Mouse (Mus musculus) neural tube, embryonic 12.5 days (tissue): ENCODE measurements around the gene Ctnna2. TPM values are rescaled to one million over a fixed set of nuclear protein-coding genes. Genes with fewer than 3 reads are reported as not detected.

Experiments used
- ATAC-seq: fragments of 200-750 bp; cut with Nextera tagmentation; 2 replicates; pipeline ENCODE4 v1.8.0; 2017; ENCODE audit warnings: low read depth, mild to moderate bottlenecking, moderate TSS enrichment, moderate library complexity; ENCODE audit not compliant: low FRiP score
- H3K27ac ChIP-seq: fragments of 300-500 bp; sonication (generic); 2 replicates; pipeline ENCODE4 v1.5.1; 2016
- H3K27me3 ChIP-seq: fragments of 300-500 bp; sonication (generic); replicated peaks from 2 replicates; pipeline ENCODE4 v1.6.1; 2016; ENCODE audit warnings: mild to moderate bottlenecking
- H3K36me3 ChIP-seq: fragments of 300-500 bp; sonication (generic); 2 replicates; pipeline ENCODE4 v1.6.1; 2016; ENCODE audit warnings: mild to moderate bottlenecking
- H3K4me1 ChIP-seq: fragments of 300-500 bp; sonication (generic); 2 replicates; pipeline ENCODE4 v1.6.1; 2016
- H3K4me2 ChIP-seq: fragments of 300-500 bp; sonication (generic); replicated peaks from 2 replicates; pipeline ENCODE4 v1.6.1; 2016; ENCODE audit warnings: mild to moderate bottlenecking
- H3K4me3 ChIP-seq: fragments of 300-500 bp; sonication (generic); 2 replicates; pipeline ENCODE4 v1.5.1; 2016
- H3K9ac ChIP-seq: fragments of 300-500 bp; sonication (generic); 2 replicates; pipeline ENCODE4 v1.6.1; 2016; ENCODE audit warnings: mild to moderate bottlenecking
- H3K9me3 ChIP-seq: fragments of 300-500 bp; sonication (generic); 2 replicates; pipeline ENCODE4 v1.6.1; 2016; ENCODE audit warnings: mild to moderate bottlenecking
- WGBS: fragments of 180-500 bp; shearing (Covaris S2); methylation state at CpG from one replicate; pipeline ENCODE4 v1.1.7; 2016; 5-methylcytosine and 5-hydroxymethylcytosine counted together
- polyA plus RNA-seq: library from polyadenylated mRNA; unstranded; fragments of >200 nt; fragmentation: Nextera tagmentation; extraction: Ambion mirVana; gene quantifications from 2 replicates; pipeline ENCODE4 v1.2.1, GENCODE M21; 2016

Ctnna2 gene
- polyA plus RNA-seq, 1 experiment from 2014 or later: 85.1 TPM

DNA sequence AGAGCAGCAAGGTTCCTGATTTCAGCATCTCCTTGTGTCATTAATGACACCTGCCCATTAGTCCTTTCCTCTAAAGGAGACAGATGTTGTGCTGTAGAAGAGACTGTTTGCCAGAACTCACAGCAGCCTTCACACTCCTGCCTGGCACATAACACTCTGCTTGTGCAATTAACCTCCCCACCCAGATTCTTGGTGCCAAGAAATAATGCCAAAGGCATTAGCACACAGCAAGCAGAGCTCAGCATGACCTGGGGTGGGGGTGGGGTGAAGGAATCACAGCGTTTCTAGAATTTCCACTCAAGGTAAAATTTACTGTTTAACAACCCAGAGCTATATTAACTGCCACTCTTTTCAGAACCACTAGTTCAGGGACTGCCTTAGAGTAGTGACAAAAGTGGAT lies 516.8 kb downstream of the Ctnna2 start:
- no peaks in the 10 kb centered on the region for H3K4me1 ChIP-seq
- H3K4me2 ChIP-seq: no peak overlapping the region
- no peaks in the 10 kb centered on the region for H3K9me3 ChIP-seq
- no peak for ATAC-seq
- H3K36me3 ChIP-seq: no peaks in the 10 kb centered on the region
- H3K27ac ChIP-seq: no peak overlapping the region
- no peaks in the 10 kb centered on the region for H3K27me3 ChIP-seq
- no peak overlapping the region for H3K4me3 ChIP-seq
- WGBS: 24% methylated on average over 1 of the region's 1 CpGs
- no peak overlapping the region for H3K9ac ChIP-seq

DNA sequence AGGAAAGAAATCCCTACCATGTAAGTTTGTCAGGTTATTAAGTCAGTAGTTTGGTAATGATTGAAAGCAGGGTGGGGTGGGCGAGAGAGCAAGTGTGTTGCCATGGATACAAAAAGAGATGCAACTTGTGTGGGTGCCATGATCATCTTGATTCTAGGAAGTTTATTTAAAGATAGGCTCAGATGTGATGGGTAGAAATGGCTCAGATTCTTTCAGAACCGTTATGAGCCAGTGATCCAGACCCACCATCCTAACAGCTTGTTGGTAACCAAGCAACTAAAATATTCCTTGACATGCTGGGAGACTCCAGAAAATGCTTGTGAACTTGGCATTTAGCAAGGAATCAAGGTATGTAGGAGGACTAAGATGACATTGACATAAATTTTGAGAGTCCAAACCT lies 521.6 kb downstream of the Ctnna2 start:
- Histone ChIP-seq H3K27ac (no peak overlapping the region), H3K27me3 (no peaks in the 10 kb centered on the region), H3K9me3 (no peaks in the 10 kb centered on the region), H3K4me2 (no peak overlapping the region), H3K36me3 (no peaks in the 10 kb centered on the region), H3K4me1 (no peaks in the 10 kb centered on the region), H3K9ac (no peak overlapping the region), H3K4me3 (no peak overlapping the region)
- no peak for ATAC-seq
- 85% methylated on average over 2 of the region's 2 CpGs for whole genome bisulfite sequencing

- no peak overlapping the region for H3K9ac ChIP-seq
- H3K27ac ChIP-seq: no peak overlapping the region
- H3K4me3 ChIP-seq: no peak overlapping the region
- no peak for ATAC-seq
- H3K27me3 ChIP-seq: no peaks in the 10 kb centered on the region
- no peaks in the 10 kb centered on the region for H3K36me3 ChIP-seq
- no peaks in the 10 kb centered on the region for H3K9me3 ChIP-seq
- no peak overlapping the region for H3K4me2 ChIP-seq
- peaks cover 4% of the 10 kb centered on the region; the same call in 1 of the 2 replicates for H3K4me1 ChIP-seq
- 79% methylated on average over 1 of the region's 1 CpGs for WGBS
These were observed 532.6 kb downstream of the Ctnna2 start for GRCm38 (mm10) chr6:77446861-77447260.

GRCm38 (mm10) chr6:77443906-77444305 lies 535.6 kb downstream of the Ctnna2 start:
- Histone ChIP-seq H3K27ac (no peak overlapping the region), H3K36me3 (no peaks in the 10 kb centered on the region), H3K27me3 (no peaks in the 10 kb centered on the region), H3K9ac (no peak overlapping the region), H3K4me2 (no peak overlapping the region), H3K9me3 (no peaks in the 10 kb centered on the region), H3K4me1 (peaks cover 4% of the 10 kb centered on the region; the same call in 1 of the 2 replicates), H3K4me3 (no peak overlapping the region)
- ATAC-seq: no peak
- 70% methylated on average over 11 of the region's 11 CpGs for WGBS

DNA sequence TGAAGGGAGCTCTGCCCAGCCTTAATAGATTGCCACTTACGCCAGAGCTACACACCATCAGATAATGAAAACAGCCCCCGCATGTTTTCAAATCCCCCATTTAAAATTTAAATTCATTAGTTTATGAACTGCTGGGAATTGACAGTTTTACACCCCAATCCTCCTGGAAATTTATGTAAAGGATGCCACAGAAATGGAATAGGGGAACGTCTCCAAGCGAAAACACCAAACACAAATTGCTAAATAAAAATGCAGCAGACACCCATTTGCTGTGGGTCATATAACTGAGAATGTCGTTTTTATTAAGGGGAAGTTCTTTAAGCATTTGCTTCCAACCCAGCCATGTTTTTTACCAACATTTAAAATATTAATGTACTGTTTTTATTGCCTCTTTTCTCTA lies 538.4 kb downstream of the Ctnna2 start:
- H3K9me3 ChIP-seq: no peaks in the 10 kb centered on the region
- 60% methylated on average over 5 of the region's 5 CpGs for WGBS
- no peaks in the 10 kb centered on the region for H3K27me3 ChIP-seq
- peaks cover 4% of the 10 kb centered on the region; the same call in 1 of the 2 replicates for H3K4me1 ChIP-seq
- no peak for ATAC-seq
- no peak overlapping the region for H3K27ac ChIP-seq
- H3K4me3 ChIP-seq: no peak overlapping the region
- H3K36me3 ChIP-seq: no peaks in the 10 kb centered on the region
- H3K4me2 ChIP-seq: no peak overlapping the region
- no peak overlapping the region for H3K9ac ChIP-seq

- no peak overlapping the region for H3K27ac ChIP-seq
- H3K4me3 ChIP-seq: no peak overlapping the region
- no peak for ATAC-seq
- no peaks in the 10 kb centered on the region for H3K27me3 ChIP-seq
- no peaks in the 10 kb centered on the region for H3K4me1 ChIP-seq
- no peaks in the 10 kb centered on the region for H3K36me3 ChIP-seq
- H3K9me3 ChIP-seq: no peaks in the 10 kb centered on the region
- H3K9ac ChIP-seq: no peak overlapping the region
- no peak overlapping the region for H3K4me2 ChIP-seq
- WGBS: 76% methylated on average over 4 of the region's 4 CpGs
These were observed 549.1 kb downstream of the Ctnna2 start for GRCm38 (mm10) chr6:77430381-77430780.

DNA sequence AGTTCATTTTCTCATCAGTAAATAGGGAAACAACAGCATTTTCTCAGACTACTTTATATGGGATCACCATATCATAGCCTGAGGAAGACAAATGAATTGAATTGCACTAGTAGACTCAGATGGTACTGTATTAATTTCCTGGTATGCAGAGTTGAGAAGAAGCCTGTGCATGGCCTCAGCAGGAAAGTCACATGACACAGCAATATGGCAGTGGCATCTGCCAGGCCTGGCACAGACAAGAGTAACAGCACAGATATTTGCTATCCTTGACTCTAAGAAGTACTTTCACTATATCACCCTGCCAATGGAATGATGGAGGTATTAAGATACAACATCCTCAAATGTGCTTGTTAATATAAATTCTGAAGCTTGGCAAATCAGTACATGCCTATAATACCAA lies 553.8 kb downstream of the Ctnna2 start:
- no peak overlapping the region for H3K9ac ChIP-seq
- H3K4me3 ChIP-seq: no peak overlapping the region
- ATAC-seq: no peak
- no peaks in the 10 kb centered on the region for H3K27me3 ChIP-seq
- H3K9me3 ChIP-seq: no peaks in the 10 kb centered on the region
- no peak overlapping the region for H3K27ac ChIP-seq
- H3K4me1 ChIP-seq: no peaks in the 10 kb centered on the region
- H3K4me2 ChIP-seq: no peak overlapping the region
- no peaks in the 10 kb centered on the region for H3K36me3 ChIP-seq

GRCm38 (mm10) chr6:77424826-77425225 lies 554.7 kb downstream of the Ctnna2 start:
- Histone ChIP-seq H3K36me3 (no peaks in the 10 kb centered on the region), H3K27me3 (no peaks in the 10 kb centered on the region), H3K9me3 (no peaks in the 10 kb centered on the region), H3K4me1 (no peaks in the 10 kb centered on the region), H3K4me2 (no peak overlapping the region), H3K27ac (no peak overlapping the region), H3K4me3 (no peak overlapping the region), H3K9ac (no peak overlapping the region)
- no peak for ATAC-seq
- 86% methylated on average over 4 of the region's 4 CpGs for WGBS

DNA sequence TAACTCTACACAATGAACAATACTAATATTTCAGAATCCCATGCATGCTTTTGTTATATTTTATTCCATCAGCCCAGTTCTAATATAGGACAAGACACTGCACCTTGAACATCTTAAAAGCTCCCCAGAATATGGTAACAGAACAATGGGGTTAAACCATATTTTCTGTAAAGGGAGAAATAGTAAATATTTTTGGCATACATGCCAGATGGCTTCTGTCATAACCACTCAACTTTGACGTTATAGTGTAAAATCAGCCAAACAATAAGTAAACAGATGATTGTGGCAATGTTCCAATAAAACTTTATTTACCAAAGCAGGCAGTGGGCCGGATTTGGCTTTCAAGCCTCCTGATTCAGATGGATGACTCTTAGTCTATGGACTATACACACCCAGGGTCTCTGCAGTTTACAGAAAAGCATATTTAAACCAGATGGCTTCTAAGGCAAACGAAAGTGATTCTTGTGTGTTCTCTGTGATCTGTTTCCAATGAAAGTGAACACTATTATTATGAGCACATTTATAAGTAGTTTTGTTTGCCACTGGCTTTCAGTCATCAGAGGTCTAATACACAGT lies 557.8 kb downstream of the Ctnna2 start:
- Histone ChIP-seq H3K4me1 (no peaks in the 10 kb centered on the region), H3K4me3 (no peak overlapping the region), H3K9ac (no peak overlapping the region), H3K36me3 (no peaks in the 10 kb centered on the region), H3K27ac (no peak overlapping the region), H3K9me3 (no peaks in the 10 kb centered on the region), H3K4me2 (no peak overlapping the region), H3K27me3 (no peaks in the 10 kb centered on the region)
- WGBS: 88% methylated on average over 3 of the region's 3 CpGs
- ATAC-seq: no peak

- Histone ChIP-seq H3K4me1 (no peaks in the 10 kb centered on the region), H3K4me2 (no peak overlapping the region), H3K4me3 (no peak overlapping the region), H3K27ac (no peak overlapping the region), H3K9ac (no peak overlapping the region), H3K9me3 (no peaks in the 10 kb centered on the region), H3K27me3 (no peaks in the 10 kb centered on the region), H3K36me3 (no peaks in the 10 kb centered on the region)
- WGBS: 79% methylated on average over 1 of the region's 1 CpGs
- ATAC-seq: no peak
These were observed 562.5 kb downstream of the Ctnna2 start for GRCm38 (mm10) chr6:77416999-77417398.

DNA sequence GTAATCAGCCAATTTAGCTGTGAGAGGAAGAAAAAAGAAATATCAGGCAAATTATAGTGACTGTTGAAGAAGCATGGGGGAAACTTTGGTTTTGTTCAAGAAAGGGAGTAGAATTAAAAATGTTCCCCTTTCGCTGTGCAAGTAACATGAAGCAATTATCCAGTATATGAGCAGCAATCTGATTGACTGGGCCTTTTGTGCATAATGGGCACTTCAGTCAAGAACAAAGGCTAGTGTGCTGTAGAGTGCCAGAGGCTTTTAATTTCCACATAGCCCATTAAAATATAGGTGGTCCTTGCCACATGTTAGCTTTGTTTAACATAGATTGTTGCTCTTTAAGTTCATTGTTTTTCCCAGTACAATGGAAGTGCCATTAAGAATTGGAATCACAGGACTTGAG lies 566.0 kb downstream of the Ctnna2 start:
- WGBS: 67% methylated on average over 1 of the region's 1 CpGs
- H3K4me3 ChIP-seq: no peak overlapping the region

GRCm38 (mm10) chr6:77408481-77408880 lies 571.0 kb downstream of the Ctnna2 start:
- WGBS: 79% methylated on average over 5 of the region's 5 CpGs
- no peak for ATAC-seq
- Histone ChIP-seq H3K4me1 (no peaks in the 10 kb centered on the region), H3K9me3 (no peaks in the 10 kb centered on the region), H3K9ac (no peak overlapping the region), H3K4me3 (no peak overlapping the region), H3K27ac (no peak overlapping the region), H3K27me3 (no peaks in the 10 kb centered on the region), H3K4me2 (no peak overlapping the region), H3K36me3 (no peaks in the 10 kb centered on the region)

More for the DNA sequence above, 566.0 kb downstream of the Ctnna2 start:
- no peak overlapping the region for H3K27ac ChIP-seq
- H3K27me3 ChIP-seq: no peaks in the 10 kb centered on the region
- ATAC-seq: no peak
- H3K9ac ChIP-seq: no peak overlapping the region
- no peaks in the 10 kb centered on the region for H3K36me3 ChIP-seq
- H3K4me2 ChIP-seq: no peak overlapping the region
- H3K4me1 ChIP-seq: no peaks in the 10 kb centered on the region
- no peaks in the 10 kb centered on the region for H3K9me3 ChIP-seq

GRCm38 (mm10) chr6:77400751-77401150 lies 578.7 kb downstream of the Ctnna2 start:
- Histone ChIP-seq H3K4me1 (no peaks in the 10 kb centered on the region), H3K9me3 (no peaks in the 10 kb centered on the region), H3K36me3 (no peaks in the 10 kb centered on the region), H3K27me3 (no peaks in the 10 kb centered on the region), H3K27ac (no peak overlapping the region), H3K4me3 (no peak overlapping the region), H3K9ac (no peak overlapping the region), H3K4me2 (no peak overlapping the region)
- 89% methylated on average over 6 of the region's 6 CpGs for WGBS
- ATAC-seq: no peak
